Mouse (Mus musculus) CH12.LX (cell line): ENCODE data around the gene Ccdc138. TPM values are rescaled to one million over a fixed set of nuclear protein-coding genes. Genes with fewer than 3 reads are reported as not detected.

ENCODE experiments used
- DNase-seq: peaks from one replicate; pipeline ENCODE4 v3.0.0-alpha.2; 2013; ENCODE audit errors: extremely low read depth
- H3K27ac ChIP-seq: 2 replicates; pipeline ENCODE4 v1.5.1; 2012; ENCODE audit warnings: low read depth, mild to moderate bottlenecking, control low read depth, moderate library complexity; ENCODE audit not compliant: insufficient read depth
- H3K27me3 ChIP-seq: replicated peaks from 2 replicates; pipeline ENCODE3; 2012; ENCODE audit warnings: inconsistent platforms
- H3K36me3 ChIP-seq, 2 experiments: replicated peaks in 1 of 2; 2 replicates each; pipeline versions ENCODE3 to v1.6.1; 2012; ENCODE audit warnings: inconsistent platforms in 1 of 2, low read length in 1 of 2, mild to moderate bottlenecking in 1 of 2, mixed read lengths in 1 of 2, moderate library complexity in 1 of 2; ENCODE audit not compliant: control insufficient read depth in 1 of 2, insufficient read depth in 1 of 2
- H3K4me1 ChIP-seq, 2 experiments: 2 replicates each; pipeline ENCODE4 v1.6.1; 2012; ENCODE audit warnings: inconsistent platforms in 1 of 2, moderate library complexity in 1 of 2; ENCODE audit not compliant: insufficient read depth in 2 of 2, control insufficient read depth in 1 of 2
- H3K4me2 ChIP-seq: 2 replicates; pipeline ENCODE4 v1.6.1; 2012; ENCODE audit warnings: low read depth, mild to moderate bottlenecking, control low read depth; ENCODE audit not compliant: poor library complexity, insufficient read depth, severe bottlenecking
- H3K4me3 ChIP-seq, 3 experiments: fragments of 150-350 bp in 1 of 3; sonication (generic) in 1 of 3; replicated peaks in 1 of 3; 2 replicates each; pipeline versions ENCODE3 to v1.5.1; 2011 to 2012; ENCODE audit warnings: low read depth in 2 of 3, low read length in 2 of 3, mild to moderate bottlenecking in 2 of 3, moderate library complexity in 2 of 3, control low read depth in 1 of 3, improper control_type of control experiment in 1 of 3, inconsistent platforms in 1 of 3, mixed read lengths in 1 of 3; ENCODE audit not compliant: poor library complexity in 1 of 3
- H3K79me2 ChIP-seq: replicated peaks from 2 replicates; pipeline ENCODE4 v1.6.1; 2012; ENCODE audit warnings: mild to moderate bottlenecking, moderate library complexity; ENCODE audit not compliant: control insufficient read depth, poor library complexity, insufficient read depth, severe bottlenecking; ENCODE audit errors: extremely low read depth
- H3K9ac ChIP-seq: 2 replicates; pipeline ENCODE4 v1.6.1; 2012; ENCODE audit warnings: low read depth, mild to moderate bottlenecking, control low read depth, moderate library complexity; ENCODE audit not compliant: insufficient read depth
- H3K9me3 ChIP-seq: replicated peaks from 2 replicates; pipeline ENCODE3; 2012; ENCODE audit warnings: low read length, inconsistent platforms, mixed read lengths
- CHD1 ChIP-seq: IDR thresholded peaks from 2 replicates; pipeline ENCODE4 v1.6.1; 2012; ENCODE audit warnings: low read depth, low read length, improper control_type of control experiment, inconsistent platforms
- CTCF ChIP-seq, 2 experiments: IDR thresholded peaks in 1 of 2; conservative IDR thresholded peaks in 1 of 2; 2 replicates each; pipeline ENCODE4 v1.5.1; 2011 to 2012; ENCODE audit warnings: low read depth in 2 of 2, low read length in 2 of 2, improper control_type of control experiment in 1 of 2, inconsistent platforms in 1 of 2, mild to moderate bottlenecking in 1 of 2, moderate library complexity in 1 of 2
- EP300 ChIP-seq: IDR thresholded peaks from 2 replicates; pipeline ENCODE4 v1.6.1; 2011; ENCODE audit warnings: low read length, improper control_type of control experiment
- ETS1 ChIP-seq: conservative IDR thresholded peaks from 2 replicates; pipeline ENCODE4 v1.6.1; 2012; ENCODE audit warnings: low read depth, mild to moderate bottlenecking, inconsistent platforms, low read length, improper control_type of control experiment, moderate library complexity
- GABPA ChIP-seq: IDR thresholded peaks from 2 replicates; pipeline ENCODE4 v1.6.1; 2012; ENCODE audit warnings: low read depth, low read length, improper control_type of control experiment, inconsistent platforms; ENCODE audit not compliant: insufficient replicate concordance
- JUN ChIP-seq: IDR thresholded peaks from 2 replicates; pipeline ENCODE4 v1.6.1; 2011; ENCODE audit warnings: low read depth, mild to moderate bottlenecking, low read length, improper control_type of control experiment, moderate library complexity; ENCODE audit not compliant: insufficient read depth
- JUND ChIP-seq: conservative IDR thresholded peaks from 2 replicates; pipeline ENCODE4 v1.6.1; 2011; ENCODE audit warnings: low read depth, low read length, improper control_type of control experiment
- MAX ChIP-seq: IDR thresholded peaks from 2 replicates; pipeline ENCODE4 v1.6.1; 2011; ENCODE audit warnings: low read length, improper control_type of control experiment
- MAZ ChIP-seq: IDR thresholded peaks from 2 replicates; pipeline ENCODE4 v1.6.1; 2012; ENCODE audit warnings: low read depth, mild to moderate bottlenecking, inconsistent platforms, low read length, improper control_type of control experiment, moderate library complexity
- MEF2A ChIP-seq: IDR thresholded peaks from 2 replicates; pipeline ENCODE4 v1.6.1; 2014; ENCODE audit warnings: low read depth, mild to moderate bottlenecking, inconsistent platforms, low read length, improper control_type of control experiment, borderline replicate concordance
- MYC ChIP-seq: IDR thresholded peaks from 2 replicates; pipeline ENCODE4 v1.6.1; 2011; ENCODE audit warnings: low read depth, mild to moderate bottlenecking, improper control_type of control experiment, low read length
- PAX5 ChIP-seq: IDR thresholded peaks from 2 replicates; pipeline ENCODE4 v1.6.1; 2012; ENCODE audit warnings: low read length, inconsistent platforms, mixed read lengths
- POLR2AphosphoS2 ChIP-seq: IDR thresholded peaks from 2 replicates; pipeline ENCODE4 v1.6.1; 2011; ENCODE audit warnings: low read depth, low read length, improper control_type of control experiment
- RAD21 ChIP-seq: IDR thresholded peaks from 2 replicates; pipeline ENCODE4 v1.6.1; 2011; ENCODE audit warnings: low read depth, mild to moderate bottlenecking, low read length, improper control_type of control experiment, moderate library complexity
- SIN3A ChIP-seq: IDR thresholded peaks from 2 replicates; pipeline ENCODE4 v1.6.1; 2012; ENCODE audit warnings: low read length, improper control_type of control experiment, inconsistent platforms
- TBP ChIP-seq: conservative IDR thresholded peaks from 2 replicates; pipeline ENCODE4 v1.6.1; 2011; ENCODE audit warnings: low read depth, low read length, improper control_type of control experiment
- TCF12 ChIP-seq: IDR thresholded peaks from 2 replicates; pipeline ENCODE4 v1.6.1; 2014; ENCODE audit warnings: low read depth, mild to moderate bottlenecking, inconsistent platforms, low read length, improper control_type of control experiment
- UBTF ChIP-seq: IDR thresholded peaks from 2 replicates; pipeline ENCODE4 v1.6.1; 2012; ENCODE audit warnings: low read depth, mild to moderate bottlenecking, inconsistent platforms, low read length, improper control_type of control experiment, moderate library complexity
- ZKSCAN1 ChIP-seq: IDR thresholded peaks from 2 replicates; pipeline ENCODE4 v1.6.1; 2012; ENCODE audit warnings: low read depth, inconsistent platforms, low read length, improper control_type of control experiment, borderline replicate concordance
- dilution Hi-C: fragments of 300-500 bp; cut with MboI; formaldehyde crosslinking; loops from 2 replicates; pipeline ENCODE4 v1.14.3; 2020; ENCODE audit warnings: low sequenced_read_pairs; ENCODE audit not compliant: extremely low pct_unique_long_range_greater_than_20kb, extremely low pct_ligation_motif_present
- in situ Hi-C: fragments of 300-500 bp; cut with MboI; formaldehyde crosslinking; loops from 3 replicates; pipeline ENCODE4 v1.14.3; 2019; ENCODE audit warnings: low sequenced_read_pairs, low pct_ligation_motif_present, low pct_unique_long_range_greater_than_20kb, mixed read lengths
- polyA plus RNA-seq: library from polyadenylated mRNA; unstranded; fragments of >175 nt; gene quantifications from 2 replicates; pipeline ENCODE4 v1.2.1, GENCODE M21; 2012; ENCODE audit warnings: low read depth; ENCODE audit not compliant: insufficient read length
- total RNA-seq, 2 experiments: library from RNA; depleted of rRNA; stranded (reverse); fragments of 300-350 nt in 1 of 2; fragments of >200 nt in 1 of 2; gene quantifications; 2 replicates each; pipeline ENCODE4 v1.2.3; 2012 to 2014

The Ccdc138 gene
- total and polyA plus RNA-seq, 3 experiments, result 1.7 to 3.1 (median 2.2) TPM

- DNase-seq, result no peak
- no peak overlapping the region for H3K4me2 ChIP-seq
- dilution Hi-C loops, result no loop called here
Observed at GRCm38 (mm10) chr10:58610484-58611261, 112.9 kb downstream of the Ccdc138 start.

GRCm38 (mm10) chr10:58614601-58615000, 116.9 kb downstream of the Ccdc138 start:
- no peak for DNase-seq
- in situ Hi-C loops, result loop anchor here (25.0 kb wide), 1 partner anchor 1177 kb away; no protein-coding TSS in a partner anchor
- no peak overlapping the region for H3K9ac ChIP-seq
- H3K27ac ChIP-seq, result no peak overlapping the region
- no peak overlapping the region for H3K4me2 ChIP-seq
- TF ChIP-seq CTCF (conservative IDR thresholded peaks at IDR 0.05 in 1 of 2, IDR thresholded peaks at IDR 0.05 in 1 of 2; ENCODE audit: low read depth in 2 of 2, low read length in 2 of 2), result no peak
- no peak for TF ChIP-seq JUND
- TF ChIP-seq UBTF, result no peak
- no peak for TF ChIP-seq TCF12
- no peak for TF ChIP-seq EP300
- TF ChIP-seq SIN3A, result no peak
- TF ChIP-seq RAD21, result no peak
- no peak for TF ChIP-seq POLR2AphosphoS2
- no peak for TF ChIP-seq MAX
- no peak for TF ChIP-seq MYC
- no peak for TF ChIP-seq ZKSCAN1
- TF ChIP-seq CHD1, result no peak
- no peak for TF ChIP-seq JUN
- no peak for TF ChIP-seq PAX5
- no peak for TF ChIP-seq MEF2A
- no peak for TF ChIP-seq ETS1
- TF ChIP-seq GABPA, result no peak
- TF ChIP-seq MAZ, result no peak
- TF ChIP-seq, all 38 proteins: peak for 0
- Histone ChIP-seq H3K27me3 (peaks cover 15% of the 10 kb centered on the region), H3K4me1 (peaks cover 2 to 28% of the 10 kb centered on the region in 2 experiments), H3K79me2 (no peaks in the 10 kb centered on the region), H3K4me3 (no peak overlapping the region), H3K36me3 (no peaks in the 10 kb centered on the region), H3K9me3 (no peaks in the 10 kb centered on the region)
- dilution Hi-C loops, result no loop called here

More at GRCm38 (mm10) chr10:58610484-58611261, 112.9 kb downstream of the Ccdc138 start:
- Histone ChIP-seq H3K9ac (no peak overlapping the region), H3K4me3 (no peak overlapping the region), H3K36me3 (no peaks in the 10 kb centered on the region), H3K9me3 (no peaks in the 10 kb centered on the region), H3K4me1 (peaks cover 0 to 3% of the 10 kb centered on the region in 2 experiments; a peak in 1 of 4 replicates), H3K27me3 (peaks cover 13% of the 10 kb centered on the region), H3K79me2 (no peaks in the 10 kb centered on the region), H3K27ac (no peak overlapping the region)
- TF ChIP-seq TBP (no peak), EP300 (no peak), CTCF (conservative IDR thresholded peaks at IDR 0.05 in 1 of 2, IDR thresholded peaks at IDR 0.05 in 1 of 2; ENCODE audit: low read depth in 2 of 2, low read length in 2 of 2) (no peak)
- in situ Hi-C loops, result loop anchor here (25.0 kb wide), 1 partner anchor 1173 kb away; no protein-coding TSS in a partner anchor
